Mouse (Mus musculus) heart, adult 2 months (tissue): ENCODE data around the gene Tgm1.
A peak's percentile ranks its signal among the peaks of the same experiment; 100 is the strongest.

ENCODE experiments used
- CTCF ChIP-seq: fragments of 200-600 bp; IDR thresholded peaks from 2 replicates; pipeline ENCODE4 v1.8.1; 2022; ENCODE audit warnings: antibody characterized with exemption, mild to moderate bottlenecking, moderate library complexity
- EP300 ChIP-seq: fragments of 200-500 bp; IDR thresholded peaks from 2 replicates; pipeline ENCODE4 v1.6.1; 2011; ENCODE audit warnings: low read depth, low read length, control low read depth; ENCODE audit not compliant: insufficient read depth
- POLR2A ChIP-seq: fragments of 200-500 bp; IDR thresholded peaks from 2 replicates; pipeline ENCODE4 v1.6.1; 2011; ENCODE audit warnings: mild to moderate bottlenecking, low read depth, low read length, control low read depth; ENCODE audit not compliant: insufficient read depth

- TF ChIP-seq CTCF (peak; percentile 67), POLR2A (no peak), EP300 (no peak)
Measured at GRCm38 (mm10) chr14:55762001-55762821, 48.5 kb upstream of the Tgm1 start.
